Mouse (Mus musculus) gastrocnemius, postnatal 14 days (tissue): ENCODE measurements around the gene Dtnbp1. TPM values are rescaled to one million over a fixed set of nuclear protein-coding genes. Genes with fewer than 3 reads are reported as not detected.

Experiments
- DNase-seq: peaks from one replicate; pipeline ENCODE4 v3.0.0; 2021; ENCODE audit warnings: mixed read lengths
- intact Hi-C: fragments of 180-260 bp; cut with DNase I; formaldehyde crosslinking; loops from one replicate; pipeline ENCODE4 v1.15.1; 2025; ENCODE audit warnings: low total_unique reads
- total RNA-seq, 2 experiments: library from RNA; stranded (reverse); gene quantifications; 2 replicates each; pipeline ENCODE4 v1.2.3; 2021

Dtnbp1 gene
- total RNA-seq, 2 experiments from 2014 or later: 28.3 to 31.4 TPM

DNA sequence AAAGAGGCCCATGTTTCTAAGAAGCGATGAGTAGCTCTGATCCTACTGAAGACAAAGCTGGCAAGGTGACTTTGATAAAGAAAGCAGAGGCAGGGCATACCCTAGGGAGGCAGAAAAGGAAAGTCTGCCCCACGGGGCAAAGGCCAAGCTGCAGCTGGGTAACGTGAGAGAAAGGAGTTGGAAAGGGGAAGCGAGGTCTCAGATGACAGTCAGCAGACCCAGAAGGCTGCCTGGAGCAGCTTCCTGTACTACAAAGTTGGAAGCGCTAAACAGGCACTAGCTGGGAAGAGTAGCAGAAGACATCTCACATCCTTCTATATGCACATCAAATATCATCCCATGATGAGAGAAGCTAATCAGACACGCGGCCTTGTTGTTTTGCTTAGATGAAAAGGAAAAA, 3.9 kb upstream of the Dtnbp1 start:
- no peak for DNase-seq
- intact Hi-C loops: no loop called here

DNA sequence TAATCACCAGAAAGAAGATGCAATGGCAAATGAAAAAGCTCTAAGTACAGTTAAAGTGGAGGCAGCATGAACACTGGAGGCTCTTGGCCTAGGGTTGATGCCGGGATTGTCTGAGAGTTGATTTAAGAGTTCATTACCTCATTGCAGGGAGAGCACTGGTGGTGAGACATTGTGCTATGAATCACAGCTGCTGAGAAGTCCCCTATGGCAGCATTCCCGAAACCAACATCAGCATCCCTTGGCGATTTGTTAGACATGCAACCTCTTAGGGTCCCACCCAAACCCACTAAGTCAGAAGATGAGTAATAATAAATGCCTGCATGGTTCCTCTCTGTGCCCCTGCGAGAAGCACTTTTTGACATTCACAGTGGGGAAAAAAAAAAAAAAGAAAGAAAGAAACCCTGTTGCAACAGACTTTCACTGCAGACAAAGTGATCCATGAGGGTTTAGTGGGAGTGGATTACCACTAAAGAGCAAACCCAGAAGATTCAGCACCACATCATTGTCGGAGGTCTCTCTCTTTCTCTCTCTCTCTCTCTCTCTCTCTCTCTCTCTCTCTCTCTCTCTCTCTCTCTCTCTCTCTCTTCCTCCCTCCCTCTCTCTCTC, 3.1 kb upstream of the Dtnbp1 start:
- DNase-seq: no peak
- intact Hi-C loops: no loop called here

DNA sequence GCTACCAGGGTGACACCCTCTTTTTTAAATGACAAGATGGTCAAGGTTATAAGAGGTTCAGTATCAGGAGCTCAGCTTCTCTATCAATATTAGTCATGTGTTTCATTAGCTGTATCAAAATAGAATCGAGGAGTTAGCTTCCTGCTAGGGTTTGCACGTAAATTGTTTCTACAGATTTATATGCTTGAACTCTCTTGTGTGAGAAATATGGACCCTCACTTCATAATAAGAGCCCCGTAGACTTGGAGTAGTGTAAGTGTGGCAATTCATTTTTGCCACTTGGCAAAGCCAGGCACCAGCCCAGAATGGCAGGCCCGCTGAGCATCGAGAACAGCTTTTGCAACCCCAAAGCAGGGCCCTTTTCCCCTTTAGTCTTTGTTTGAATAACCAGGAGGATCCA, 1.1 kb upstream of the Dtnbp1 start:
- no peak for DNase-seq
- intact Hi-C loops: no loop called here

DNA sequence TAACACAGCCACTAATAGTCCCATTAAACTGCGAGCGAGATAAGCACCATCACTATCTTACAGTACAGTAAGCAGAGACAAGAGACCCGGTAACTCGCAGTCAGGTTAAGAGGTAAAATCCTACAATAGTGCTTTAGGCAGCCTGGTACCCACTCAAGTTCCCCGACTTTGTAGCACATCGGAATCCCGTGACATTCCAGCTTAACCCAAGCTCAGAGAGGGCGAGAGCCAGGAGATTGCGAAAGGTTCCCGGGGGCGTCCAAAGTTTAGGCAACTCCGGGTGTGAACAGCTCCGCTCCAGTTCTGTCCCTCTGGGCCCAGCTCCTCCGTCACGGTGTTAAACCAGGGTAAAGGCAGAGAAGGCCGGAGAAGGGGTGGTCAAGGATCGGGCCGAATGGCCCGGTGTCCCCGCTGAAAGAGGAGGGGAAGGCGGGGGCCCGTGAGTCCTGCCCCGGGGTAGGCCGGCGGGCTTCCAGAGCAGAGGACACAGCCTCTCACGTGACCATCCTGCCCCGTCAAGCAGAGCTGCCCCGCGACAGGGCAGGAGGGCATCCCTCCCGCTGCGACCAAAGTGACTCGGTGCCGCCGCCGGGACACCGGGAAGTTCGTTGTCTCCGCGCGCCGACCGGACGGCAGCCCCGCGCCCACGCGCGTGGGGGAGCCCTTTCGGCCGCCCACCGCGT, 578 bp downstream of the Dtnbp1 start:
- intact Hi-C loops: no loop called here
- DNase-seq: peak; percentile 78

DNA sequence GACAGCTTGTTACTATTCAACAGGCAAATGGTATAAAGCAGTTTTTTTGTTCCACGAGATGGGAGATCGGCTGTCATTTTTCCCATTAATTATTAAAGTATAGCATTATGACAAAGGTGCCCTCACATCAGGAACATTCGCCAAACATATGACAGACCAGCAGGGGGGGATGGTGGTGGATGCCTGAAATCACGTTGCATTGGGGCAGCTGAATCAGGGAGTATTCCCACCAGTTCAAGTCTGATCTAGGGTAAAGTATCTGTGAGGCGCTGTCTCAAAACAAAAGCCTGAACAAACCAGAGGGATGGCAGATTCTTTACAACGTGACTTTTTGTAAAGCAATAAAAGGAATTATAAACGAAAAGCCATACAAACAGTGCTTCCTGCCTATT, 1.1 kb downstream of the Dtnbp1 start:
- DNase-seq: peak; percentile 21
- intact Hi-C loops: no loop called here

DNA sequence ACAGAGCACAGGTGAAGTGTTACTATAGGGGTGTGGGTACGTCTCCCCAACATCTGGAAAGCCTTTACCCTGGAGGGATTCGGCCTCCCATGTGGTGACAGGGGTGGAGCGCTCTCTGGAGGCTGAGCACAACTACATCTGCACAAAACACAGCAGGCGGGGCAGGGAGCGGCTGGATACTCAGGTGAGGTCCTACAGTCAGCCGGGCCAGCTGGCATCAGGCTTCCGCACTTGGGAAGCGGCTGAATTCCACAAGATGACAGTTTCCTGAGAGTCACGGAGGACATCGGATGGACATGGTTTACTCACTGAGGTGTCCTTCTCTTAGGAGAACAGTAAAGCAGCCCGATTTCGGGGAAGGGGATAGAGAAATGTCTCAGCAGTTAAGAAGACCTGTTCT, 2.7 kb downstream of the Dtnbp1 start:
- intact Hi-C loops: no loop called here
- DNase-seq: no peak

GRCm38 (mm10) chr13:44996339-44996738, 5.6 kb downstream of the Dtnbp1 start:
- no peak for DNase-seq
- intact Hi-C loops: no loop called here

GRCm38 (mm10) chr13:44992550-44993205, 9.3 kb downstream of the Dtnbp1 start:
- no peak for DNase-seq
- intact Hi-C loops: no loop called here

DNA sequence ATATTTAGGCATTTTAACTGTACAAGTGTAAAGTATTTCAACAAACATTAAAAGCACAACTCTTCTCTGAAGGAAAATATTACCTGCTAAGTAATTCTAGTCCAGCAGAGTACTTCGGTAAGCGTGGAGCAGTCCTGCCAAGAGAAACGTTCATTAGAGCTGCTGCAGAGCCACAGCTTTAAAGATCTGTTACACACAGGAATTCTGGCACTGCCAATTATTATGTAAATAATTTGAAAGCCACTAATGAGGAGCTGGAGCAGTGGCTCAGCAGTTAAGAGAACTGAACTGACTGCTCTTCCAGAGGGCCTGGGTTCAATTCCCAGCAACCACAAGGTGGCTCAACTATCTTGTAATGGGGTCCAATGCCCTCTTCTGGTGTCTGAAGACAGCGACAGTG, 10.0 kb downstream of the Dtnbp1 start:
- intact Hi-C loops: no loop called here
- DNase-seq: no peak

DNA sequence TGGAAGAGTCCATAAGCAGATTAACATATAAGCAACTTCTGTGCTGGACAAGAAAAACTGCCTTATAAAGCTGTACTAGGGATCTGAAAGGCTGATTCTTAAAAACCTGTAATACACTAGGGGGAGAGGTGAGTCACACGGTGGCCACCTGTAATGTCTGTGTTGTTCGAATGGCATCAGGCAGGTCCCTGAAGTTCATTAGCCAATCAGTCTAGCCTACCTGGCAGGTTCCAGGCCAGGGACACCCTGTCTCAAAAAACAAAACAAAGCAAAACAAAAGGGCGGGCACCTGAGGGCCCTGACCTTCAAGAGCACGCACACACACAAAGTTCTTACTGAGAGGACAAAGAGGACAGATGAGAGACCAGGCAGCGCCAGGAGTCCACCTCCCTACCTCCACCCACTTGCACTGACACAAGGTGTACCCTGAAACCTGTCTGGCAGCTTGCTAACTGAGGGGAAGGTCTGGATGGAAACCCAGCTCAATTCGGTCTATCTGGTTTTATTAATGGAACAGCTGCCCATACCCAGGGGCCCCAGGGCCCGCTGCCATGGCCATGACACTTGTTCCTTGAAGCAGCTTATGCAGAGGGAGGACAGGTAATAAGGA, 11.8 kb downstream of the Dtnbp1 start:
- DNase-seq: no peak
- intact Hi-C loops: no loop called here

DNA sequence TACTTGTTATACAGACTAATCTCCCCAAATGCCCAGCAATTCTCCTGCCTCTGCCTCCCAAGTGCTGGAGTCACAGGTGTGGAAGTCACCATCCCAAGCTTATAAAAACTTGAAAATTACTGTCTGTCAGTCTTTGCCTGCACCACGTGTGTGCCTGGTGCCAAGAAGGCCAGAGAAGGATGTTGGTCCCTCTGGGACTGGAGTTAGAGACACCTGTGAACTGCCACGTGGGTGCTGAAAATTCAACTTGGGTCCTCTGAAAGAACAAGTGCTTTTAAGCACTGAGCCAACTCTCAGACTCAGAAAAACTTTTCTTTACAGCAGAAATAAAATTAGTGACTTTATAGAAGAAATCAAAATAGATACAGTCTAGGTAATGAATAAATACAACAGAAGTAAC, 15.6 kb downstream of the Dtnbp1 start:
- DNase-seq: no peak
- intact Hi-C loops: no loop called here

GRCm38 (mm10) chr13:44985321-44985720, 16.6 kb downstream of the Dtnbp1 start:
- DNase-seq: no peak
- intact Hi-C loops: no loop called here

DNA sequence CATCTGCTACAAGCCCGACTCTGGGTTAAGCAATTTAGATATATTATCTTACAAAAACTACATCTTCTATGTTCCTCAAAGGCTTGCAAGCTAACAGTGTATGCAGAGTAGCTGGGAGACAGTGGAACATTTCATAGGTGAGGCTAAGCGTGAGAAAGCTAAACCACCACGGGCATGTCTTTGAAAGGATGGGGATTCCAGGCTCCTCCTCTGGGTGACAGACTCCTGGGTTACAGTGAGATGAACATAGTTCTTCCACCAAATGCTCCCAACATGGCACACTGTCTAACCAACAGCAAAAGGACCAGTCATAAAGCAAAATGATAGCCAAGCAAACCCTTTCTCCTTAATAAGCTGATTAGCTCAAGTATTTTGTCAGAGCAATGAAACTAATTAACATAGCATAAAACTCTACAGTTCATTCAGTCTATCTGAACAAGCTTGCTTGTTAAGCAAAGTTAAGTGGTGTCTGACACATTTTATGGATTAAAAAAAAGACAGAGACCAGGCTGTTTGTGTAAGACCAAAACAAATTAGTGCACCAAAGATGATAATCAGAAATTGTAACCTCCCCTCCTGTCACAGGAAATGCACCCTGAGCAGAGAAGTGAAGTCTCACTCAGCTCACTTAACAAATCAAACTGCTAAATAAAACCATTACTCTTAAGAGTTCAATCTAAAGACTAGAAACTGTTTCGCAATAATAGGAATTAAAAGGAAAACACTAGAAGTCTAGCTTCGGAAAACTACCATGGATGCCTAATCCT, 18.1 kb downstream of the Dtnbp1 start:
- no peak for DNase-seq
- intact Hi-C loops: no loop called here

DNA sequence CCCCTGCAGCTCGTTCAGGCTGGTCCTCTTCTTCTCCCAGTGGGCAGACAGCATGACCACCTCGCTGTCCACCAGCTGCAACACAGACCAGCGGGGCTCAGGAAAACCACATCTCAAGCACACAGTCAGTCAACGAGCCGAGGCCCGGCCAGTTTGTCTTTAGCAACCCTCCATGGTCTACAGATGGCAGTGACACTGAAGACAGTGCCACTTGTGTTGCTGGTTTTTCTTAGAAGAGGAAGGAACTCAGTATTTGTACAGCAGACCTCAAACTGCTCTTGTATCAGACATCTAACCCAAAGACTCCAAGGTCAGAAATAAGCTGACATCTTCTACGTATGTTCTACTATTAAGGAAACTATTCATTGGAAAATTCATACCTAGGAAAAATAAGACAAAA, 19.1 kb downstream of the Dtnbp1 start:
- intact Hi-C loops: no loop called here

GRCm38 (mm10) chr13:44979433-44979832, 22.5 kb downstream of the Dtnbp1 start:
- intact Hi-C loops: no loop called here
- no peak for DNase-seq

More for the DNA sequence above, 19.1 kb downstream of the Dtnbp1 start:
- no peak for DNase-seq

DNA sequence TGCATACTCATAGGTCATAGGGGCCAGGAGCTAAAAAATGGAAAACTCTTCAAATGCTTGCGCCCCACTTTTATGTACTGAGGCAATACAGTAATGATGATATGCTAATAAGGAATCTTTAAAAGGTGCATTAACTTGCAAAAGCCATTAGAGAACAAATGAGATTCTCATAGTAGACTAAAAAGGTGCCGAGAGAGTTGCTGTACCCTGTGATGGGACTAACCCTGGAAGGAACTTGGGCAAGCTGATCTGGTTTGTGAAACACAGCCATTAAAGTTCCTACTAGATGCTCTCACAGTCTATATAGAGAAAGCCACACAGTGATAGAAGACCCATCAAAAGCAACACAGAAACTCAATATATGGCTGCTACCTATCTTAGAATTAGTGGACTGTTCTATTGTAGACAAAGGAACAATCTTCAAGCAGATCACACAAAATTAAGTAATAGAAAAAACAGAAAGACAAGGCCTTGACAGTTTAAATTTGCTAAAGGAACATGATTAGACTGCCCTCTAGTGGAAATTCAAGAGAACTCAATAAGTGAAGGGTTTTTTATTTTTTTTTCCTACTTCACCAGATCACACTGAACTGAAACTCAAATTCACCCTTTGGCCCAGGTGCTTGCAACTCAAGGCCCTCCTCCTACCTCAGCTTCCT, 24.3 kb downstream of the Dtnbp1 start:
- intact Hi-C loops: no loop called here
- DNase-seq: no peak

DNA sequence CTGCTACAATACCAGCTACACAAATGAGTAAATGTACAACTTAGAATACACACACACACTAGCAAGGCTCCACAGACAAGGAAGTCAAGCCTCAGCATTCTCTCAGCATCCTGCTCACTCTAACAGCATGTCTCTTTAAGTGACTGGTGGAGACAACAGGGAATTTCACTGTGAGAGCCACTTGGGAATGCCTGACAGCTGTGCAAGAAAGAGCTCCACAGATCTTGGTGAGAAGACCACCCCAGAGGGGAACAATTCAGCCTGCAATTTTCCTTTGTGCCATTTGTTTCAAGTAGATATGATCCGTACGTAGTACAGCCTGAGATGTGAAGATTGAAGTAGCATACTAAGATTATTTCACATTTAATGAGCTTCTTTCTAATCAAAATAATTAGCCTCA, 24.9 kb downstream of the Dtnbp1 start:
- intact Hi-C loops: no loop called here
- no peak for DNase-seq

- no peak for DNase-seq
- intact Hi-C loops: loop anchor here (10.0 kb wide), 1 partner anchor 1156 kb away; no protein-coding TSS in a partner anchor
Measured at GRCm38 (mm10) chr13:44960542-44961291, 41.2 kb downstream of the Dtnbp1 start.

DNA sequence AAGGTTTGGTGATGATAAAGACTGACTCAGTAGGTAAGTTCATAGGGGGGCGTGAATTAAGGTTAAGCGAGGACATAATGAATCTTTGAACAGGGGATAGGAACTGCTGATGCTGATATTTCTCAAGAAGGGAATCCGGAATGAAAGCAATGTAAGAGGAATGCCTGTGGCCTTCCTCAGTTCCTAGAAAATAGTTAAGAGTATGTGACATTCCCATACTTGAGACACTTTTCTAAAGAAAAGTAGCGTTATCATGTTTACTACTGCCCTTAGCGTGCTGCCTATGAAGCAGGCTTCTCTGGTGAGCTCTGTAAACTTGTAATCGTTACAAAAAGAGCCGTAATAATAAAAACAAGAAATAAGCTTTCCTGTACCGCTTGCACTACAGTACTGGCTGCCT, 44.9 kb downstream of the Dtnbp1 start:
- intact Hi-C loops: no loop called here
- DNase-seq: no peak
